Mouse (Mus musculus) neural tube, embryonic 13.5 days (tissue): ENCODE results near the gene Syne1. TPM values are rescaled to one million over a fixed set of nuclear protein-coding genes. Genes with fewer than 3 reads are reported as not detected.

Source experiments
- ATAC-seq: fragments of 200-750 bp; cut with Nextera tagmentation; 2 replicates; pipeline ENCODE4 v1.8.0; 2017; ENCODE audit warnings: low read depth, mild to moderate bottlenecking, moderate TSS enrichment, moderate library complexity
- H3K27ac ChIP-seq: fragments of 300-500 bp; sonication (generic); replicated peaks from 2 replicates; pipeline ENCODE4 v1.5.1; 2015; ENCODE audit warnings: moderate library complexity, mild to moderate bottlenecking, inconsistent platforms
- H3K27me3 ChIP-seq: fragments of 300-500 bp; sonication (generic); 2 replicates; pipeline ENCODE4 v1.6.1; 2015; ENCODE audit warnings: mild to moderate bottlenecking, inconsistent platforms
- H3K36me3 ChIP-seq: fragments of 300-500 bp; sonication (generic); 2 replicates; pipeline ENCODE4 v1.6.1; 2015; ENCODE audit warnings: mild to moderate bottlenecking, inconsistent platforms
- H3K4me1 ChIP-seq: fragments of 300-500 bp; sonication (generic); replicated peaks from 2 replicates; pipeline ENCODE4 v1.6.1; 2015; ENCODE audit warnings: inconsistent platforms
- H3K4me2 ChIP-seq: fragments of 300-500 bp; sonication (generic); 2 replicates; pipeline ENCODE4 v1.6.1; 2015; ENCODE audit warnings: inconsistent platforms, mild to moderate bottlenecking, moderate library complexity
- H3K4me3 ChIP-seq: fragments of 300-500 bp; sonication (generic); 2 replicates; pipeline ENCODE4 v1.5.1; 2015; ENCODE audit warnings: mild to moderate bottlenecking, inconsistent platforms
- H3K9ac ChIP-seq: fragments of 300-500 bp; sonication (generic); 2 replicates; pipeline ENCODE4 v1.6.1; 2015; ENCODE audit warnings: moderate library complexity, mild to moderate bottlenecking, inconsistent platforms
- H3K9me3 ChIP-seq: fragments of 300-500 bp; sonication (generic); 2 replicates; pipeline ENCODE4 v1.6.1; 2016; ENCODE audit warnings: inconsistent platforms
- WGBS: fragments of 180-500 bp; shearing (Covaris S2); methylation state at CpG from one replicate; pipeline ENCODE4 v1.1.7; 2015; 5-methylcytosine and 5-hydroxymethylcytosine counted together
- polyA plus RNA-seq: library from polyadenylated mRNA; unstranded; fragments of >200 nt; fragmentation: Nextera tagmentation; extraction: Ambion mirVana; gene quantifications from 2 replicates; pipeline ENCODE4 v1.2.1, GENCODE M21; 2015

Gene Syne1
- polyA plus RNA-seq, 1 experiment from 2014 or later = 8.1 TPM

DNA sequence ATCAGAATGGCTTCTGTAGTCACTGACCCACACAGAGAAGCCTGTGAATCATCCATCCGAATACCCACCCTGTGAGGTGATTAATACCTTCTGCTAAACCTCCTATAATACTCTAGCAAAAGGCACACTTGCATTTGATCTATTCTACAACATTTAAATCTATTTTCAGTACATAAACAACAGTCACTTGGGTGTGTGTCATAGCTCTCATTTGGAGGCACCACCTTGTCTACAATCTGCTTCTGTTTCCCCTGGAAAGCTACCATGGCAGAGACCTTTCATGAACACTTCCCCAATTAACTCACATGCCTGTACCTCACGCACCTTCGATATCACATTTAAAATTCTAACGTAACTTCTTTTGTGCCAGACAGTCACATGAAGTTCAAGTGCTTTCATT, 169.7 kb downstream of the Syne1 start:
- H3K36me3 ChIP-seq = no peaks in the 10 kb centered on the region
- H3K4me2 ChIP-seq = no peak overlapping the region
- H3K27ac ChIP-seq = no peak overlapping the region
- ATAC-seq = no peak
- no peaks in the 10 kb centered on the region for H3K9me3 ChIP-seq
- no peaks in the 10 kb centered on the region for H3K4me1 ChIP-seq
- no peak overlapping the region for H3K4me3 ChIP-seq
- no peak overlapping the region for H3K9ac ChIP-seq
- whole genome bisulfite sequencing = 89% methylated on average over 4 of the region's 4 CpGs
- H3K27me3 ChIP-seq = no peaks in the 10 kb centered on the region

DNA sequence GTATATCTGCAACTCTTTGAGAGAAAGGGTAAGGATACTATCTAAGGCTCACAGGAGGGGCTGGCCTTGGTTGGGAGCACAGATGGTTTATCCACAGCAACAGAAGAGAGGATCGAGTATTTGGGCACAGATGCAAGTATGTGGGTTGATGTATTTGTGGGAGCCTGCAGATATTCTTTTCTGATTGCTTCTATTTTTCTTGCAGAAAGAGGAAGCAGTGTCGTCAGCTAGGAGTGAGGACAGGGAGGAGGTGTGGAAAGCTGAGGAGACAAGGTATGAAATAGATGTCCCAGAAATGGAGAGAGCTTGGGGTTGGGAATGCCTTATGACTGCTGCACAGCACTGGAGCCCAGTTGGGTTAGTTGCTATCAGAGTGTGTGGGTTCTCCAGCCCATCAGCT, 172.3 kb downstream of the Syne1 start:
- 75% methylated on average over 2 of the region's 2 CpGs for WGBS
- ATAC-seq = no peak
- no peaks in the 10 kb centered on the region for H3K36me3 ChIP-seq
- no peak overlapping the region for H3K9ac ChIP-seq
- H3K27me3 ChIP-seq = no peaks in the 10 kb centered on the region
- no peaks in the 10 kb centered on the region for H3K9me3 ChIP-seq
- no peak overlapping the region for H3K27ac ChIP-seq
- H3K4me3 ChIP-seq = no peak overlapping the region
- H3K4me1 ChIP-seq = no peaks in the 10 kb centered on the region
- no peak overlapping the region for H3K4me2 ChIP-seq

DNA sequence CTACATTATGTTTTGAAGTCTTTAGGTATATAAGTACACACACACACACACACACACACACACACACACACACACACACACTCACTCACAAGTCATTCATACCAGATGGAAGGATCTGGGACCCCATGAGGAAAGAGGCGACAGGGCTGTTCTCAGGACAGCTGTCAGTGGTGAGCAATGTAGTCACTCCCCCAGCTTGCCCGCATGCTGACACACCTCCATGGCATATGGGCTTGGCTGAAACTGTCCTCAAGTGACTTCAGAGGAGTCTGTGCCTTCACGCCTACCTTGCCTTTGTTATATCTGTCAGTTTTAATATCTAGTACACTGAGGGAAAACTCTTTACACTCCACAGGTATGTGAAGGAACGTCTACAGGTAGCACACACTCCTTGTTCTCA, 181.7 kb downstream of the Syne1 start:
- H3K4me1 ChIP-seq = no peaks in the 10 kb centered on the region
- H3K27me3 ChIP-seq = no peaks in the 10 kb centered on the region
- H3K4me3 ChIP-seq = no peak overlapping the region
- WGBS = 78% methylated on average over 4 of the region's 4 CpGs
- H3K9ac ChIP-seq = no peak overlapping the region
- no peaks in the 10 kb centered on the region for H3K9me3 ChIP-seq
- no peak overlapping the region for H3K4me2 ChIP-seq
- H3K36me3 ChIP-seq = no peaks in the 10 kb centered on the region
- ATAC-seq = no peak
- H3K27ac ChIP-seq = no peak overlapping the region

- no peaks in the 10 kb centered on the region for H3K9me3 ChIP-seq
- no peaks in the 10 kb centered on the region for H3K27me3 ChIP-seq
- H3K4me2 ChIP-seq = no peak overlapping the region
- no peak overlapping the region for H3K9ac ChIP-seq
- H3K4me3 ChIP-seq = no peak overlapping the region
- H3K4me1 ChIP-seq = no peaks in the 10 kb centered on the region
- 78% methylated on average over 6 of the region's 6 CpGs for whole genome bisulfite sequencing
- H3K27ac ChIP-seq = no peak overlapping the region
- no peak for ATAC-seq
- H3K36me3 ChIP-seq = no peaks in the 10 kb centered on the region
These were observed 183.0 kb downstream of the Syne1 start for GRCm38 (mm10) chr10:5368266-5368665.

DNA sequence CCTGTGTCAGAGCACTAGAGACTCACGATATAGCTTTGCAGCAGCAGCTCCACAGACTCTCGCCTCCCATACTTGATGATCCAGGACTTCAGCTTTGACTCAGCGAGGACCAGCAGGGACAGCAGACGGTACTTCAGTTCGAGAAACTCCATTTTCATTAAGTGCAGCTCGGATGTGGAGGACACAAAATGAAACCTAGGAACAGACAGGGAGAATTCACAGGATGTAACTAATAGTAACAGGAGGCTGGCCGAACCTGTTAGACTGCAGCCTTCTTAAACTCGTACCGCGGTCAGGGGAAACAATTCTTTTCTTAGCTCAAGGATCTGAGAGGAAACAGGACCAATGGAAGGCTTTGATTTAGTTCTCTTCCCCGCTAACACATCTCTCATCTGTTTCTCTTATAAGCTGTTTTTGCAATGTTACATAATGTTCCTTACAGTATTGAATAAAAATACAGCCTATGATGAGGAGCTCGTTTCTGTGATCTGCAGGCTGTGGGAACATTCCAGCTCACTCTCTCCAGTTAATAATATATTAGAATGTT, 183.7 kb downstream of the Syne1 start:
- Histone ChIP-seq H3K9me3 (no peaks in the 10 kb centered on the region), H3K4me3 (no peak overlapping the region), H3K27ac (no peak overlapping the region), H3K4me2 (no peak overlapping the region), H3K9ac (no peak overlapping the region), H3K36me3 (no peaks in the 10 kb centered on the region), H3K27me3 (no peaks in the 10 kb centered on the region), H3K4me1 (no peaks in the 10 kb centered on the region)
- 76% methylated on average over 12 of the region's 12 CpGs for WGBS
- no peak for ATAC-seq

DNA sequence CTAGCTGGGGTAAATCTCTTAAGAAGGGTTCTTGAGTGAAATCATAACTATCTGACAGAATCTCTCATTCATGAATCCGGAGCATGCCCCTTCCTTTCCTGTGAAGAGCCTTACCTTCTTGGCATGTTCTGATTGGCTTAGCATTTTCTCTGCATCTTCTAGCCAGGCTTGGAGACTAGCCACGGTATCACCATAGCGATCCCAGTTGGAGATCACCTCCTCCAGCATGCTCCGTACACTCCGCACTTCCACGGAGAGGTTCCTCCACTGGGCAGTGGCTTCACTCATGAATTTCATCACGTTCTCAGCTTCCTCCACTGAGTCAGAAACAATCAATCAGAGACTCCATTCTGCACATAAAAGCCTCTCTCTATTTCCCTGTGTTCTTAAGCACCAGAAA, 190.7 kb downstream of the Syne1 start:
- 57% methylated on average over 7 of the region's 7 CpGs for WGBS
- no peak overlapping the region for H3K9ac ChIP-seq
- no peak overlapping the region for H3K27ac ChIP-seq
- H3K27me3 ChIP-seq = no peaks in the 10 kb centered on the region
- no peaks in the 10 kb centered on the region for H3K4me1 ChIP-seq
- H3K9me3 ChIP-seq = no peaks in the 10 kb centered on the region
- no peak overlapping the region for H3K4me3 ChIP-seq
- H3K4me2 ChIP-seq = no peak overlapping the region
- no peaks in the 10 kb centered on the region for H3K36me3 ChIP-seq
- ATAC-seq = no peak

- Histone ChIP-seq H3K27ac (no peak overlapping the region), H3K9ac (no peak overlapping the region), H3K9me3 (no peaks in the 10 kb centered on the region), H3K4me2 (no peak overlapping the region), H3K4me1 (no peaks in the 10 kb centered on the region), H3K36me3 (no peaks in the 10 kb centered on the region), H3K27me3 (no peaks in the 10 kb centered on the region), H3K4me3 (no peak overlapping the region)
- 83% methylated on average over 5 of the region's 5 CpGs for WGBS
- no peak for ATAC-seq
These were observed 194.7 kb downstream of the Syne1 start for GRCm38 (mm10) chr10:5356614-5357013.

GRCm38 (mm10) chr10:5353390-5353789, 197.9 kb downstream of the Syne1 start:
- no peak overlapping the region for H3K4me2 ChIP-seq
- no peaks in the 10 kb centered on the region for H3K36me3 ChIP-seq
- no peak overlapping the region for H3K27ac ChIP-seq
- H3K4me3 ChIP-seq = no peak overlapping the region
- no peaks in the 10 kb centered on the region for H3K4me1 ChIP-seq
- H3K9ac ChIP-seq = no peak overlapping the region
- WGBS = 88% methylated on average over 1 of the region's 1 CpGs
- ATAC-seq = no peak
- H3K9me3 ChIP-seq = no peaks in the 10 kb centered on the region
- no peaks in the 10 kb centered on the region for H3K27me3 ChIP-seq

DNA sequence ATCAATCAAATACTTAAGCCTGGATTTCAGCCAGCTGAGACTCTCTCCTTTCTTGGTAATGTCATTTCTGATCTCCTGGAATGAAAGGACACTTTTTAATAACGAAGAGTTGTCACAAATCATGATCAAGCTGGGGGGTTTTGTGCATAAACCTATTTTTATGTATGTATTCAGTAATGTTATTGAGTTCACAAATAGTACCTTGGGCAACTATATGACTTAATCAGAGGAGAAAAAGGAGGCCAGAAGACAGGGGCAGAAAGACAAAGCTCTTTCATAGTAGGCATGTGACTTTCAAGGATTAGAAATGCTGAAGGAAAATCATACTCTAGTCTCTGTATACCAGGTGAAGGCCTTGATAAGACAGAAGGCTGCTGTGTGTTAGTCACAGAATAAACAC, 204.4 kb downstream of the Syne1 start:
- no peaks in the 10 kb centered on the region for H3K36me3 ChIP-seq
- no peak overlapping the region for H3K4me3 ChIP-seq
- H3K27me3 ChIP-seq = no peaks in the 10 kb centered on the region
- no peak overlapping the region for H3K27ac ChIP-seq
- H3K9ac ChIP-seq = no peak overlapping the region
- no peak for ATAC-seq
- H3K4me2 ChIP-seq = no peak overlapping the region
- WGBS = 67% methylated on average over 1 of the region's 1 CpGs
- H3K4me1 ChIP-seq = no peaks in the 10 kb centered on the region
- H3K9me3 ChIP-seq = no peaks in the 10 kb centered on the region

DNA sequence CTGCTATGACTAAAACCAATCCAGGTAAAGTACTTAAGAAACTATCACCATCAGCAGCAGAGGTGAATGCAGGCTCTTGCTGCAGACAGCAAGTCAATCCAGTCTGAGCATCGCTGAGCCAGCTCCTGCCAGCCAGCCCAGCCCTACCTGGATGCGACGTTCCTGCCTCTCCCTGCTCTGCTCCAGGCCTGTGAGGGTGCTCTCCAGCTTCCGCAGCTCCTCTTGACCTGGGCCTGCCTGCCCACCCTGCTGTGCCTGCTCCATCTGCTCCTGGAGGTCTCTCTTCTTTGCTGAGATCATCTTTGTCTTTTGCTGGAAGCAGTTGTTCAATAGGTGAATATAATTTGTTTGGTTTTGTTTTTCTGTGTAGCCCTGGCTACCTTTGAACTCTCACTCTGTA, 208.1 kb downstream of the Syne1 start:
- Histone ChIP-seq H3K4me3 (no peak overlapping the region), H3K36me3 (no peaks in the 10 kb centered on the region), H3K27ac (no peak overlapping the region), H3K9ac (no peak overlapping the region), H3K4me2 (no peak overlapping the region), H3K4me1 (no peaks in the 10 kb centered on the region), H3K27me3 (no peaks in the 10 kb centered on the region), H3K9me3 (no peaks in the 10 kb centered on the region)
- WGBS = 73% methylated on average over 4 of the region's 4 CpGs
- no peak for ATAC-seq

DNA sequence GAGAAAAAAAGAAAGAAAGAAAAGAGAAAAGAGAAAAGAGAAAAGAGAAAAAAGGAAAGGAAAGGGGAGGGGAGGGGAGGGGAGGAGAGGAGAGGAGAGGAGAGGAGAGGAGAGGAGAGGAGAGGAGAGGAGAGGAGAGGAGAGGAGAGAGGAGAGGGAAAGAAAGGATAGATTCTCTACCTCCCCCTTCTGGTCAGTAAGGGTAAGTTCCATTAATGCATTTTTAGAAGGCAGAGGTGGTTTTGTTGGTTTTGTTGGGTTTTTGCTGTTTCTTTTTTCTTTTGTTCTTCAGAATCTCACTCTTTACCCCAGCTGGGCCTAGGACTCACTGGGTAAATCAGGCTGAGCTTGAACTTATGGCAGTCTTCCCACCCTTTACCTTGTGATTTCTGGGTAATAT, 214.9 kb downstream of the Syne1 start:
- ATAC-seq = no peak
- Histone ChIP-seq H3K9me3 (no peaks in the 10 kb centered on the region), H3K36me3 (no peaks in the 10 kb centered on the region), H3K4me1 (no peaks in the 10 kb centered on the region), H3K4me2 (no peak overlapping the region), H3K27me3 (no peaks in the 10 kb centered on the region), H3K9ac (no peak overlapping the region), H3K4me3 (no peak overlapping the region), H3K27ac (no peak overlapping the region)

GRCm38 (mm10) chr10:5332801-5333200, 218.5 kb downstream of the Syne1 start:
- WGBS = 93% methylated on average over 5 of the region's 5 CpGs

GRCm38 (mm10) chr10:5326716-5327115, 224.6 kb downstream of the Syne1 start:
- Histone ChIP-seq H3K27me3 (no peaks in the 10 kb centered on the region), H3K9ac (no peak overlapping the region), H3K4me2 (no peak overlapping the region), H3K4me1 (no peaks in the 10 kb centered on the region), H3K4me3 (no peak overlapping the region), H3K27ac (no peak overlapping the region), H3K9me3 (no peaks in the 10 kb centered on the region), H3K36me3 (no peaks in the 10 kb centered on the region)
- WGBS = 83% methylated on average over 9 of the region's 9 CpGs
- ATAC-seq = no peak

More at GRCm38 (mm10) chr10:5332801-5333200, 218.5 kb downstream of the Syne1 start:
- H3K27me3 ChIP-seq = no peaks in the 10 kb centered on the region
- no peaks in the 10 kb centered on the region for H3K9me3 ChIP-seq
- H3K36me3 ChIP-seq = no peaks in the 10 kb centered on the region
- H3K4me2 ChIP-seq = no peak overlapping the region
- H3K9ac ChIP-seq = no peak overlapping the region
- no peaks in the 10 kb centered on the region for H3K4me1 ChIP-seq
- no peak overlapping the region for H3K27ac ChIP-seq
- no peak for ATAC-seq
- no peak overlapping the region for H3K4me3 ChIP-seq
